Mouse (Mus musculus): ENCODE data around the gene Neurod1.

Gene Neurod1

DNA sequence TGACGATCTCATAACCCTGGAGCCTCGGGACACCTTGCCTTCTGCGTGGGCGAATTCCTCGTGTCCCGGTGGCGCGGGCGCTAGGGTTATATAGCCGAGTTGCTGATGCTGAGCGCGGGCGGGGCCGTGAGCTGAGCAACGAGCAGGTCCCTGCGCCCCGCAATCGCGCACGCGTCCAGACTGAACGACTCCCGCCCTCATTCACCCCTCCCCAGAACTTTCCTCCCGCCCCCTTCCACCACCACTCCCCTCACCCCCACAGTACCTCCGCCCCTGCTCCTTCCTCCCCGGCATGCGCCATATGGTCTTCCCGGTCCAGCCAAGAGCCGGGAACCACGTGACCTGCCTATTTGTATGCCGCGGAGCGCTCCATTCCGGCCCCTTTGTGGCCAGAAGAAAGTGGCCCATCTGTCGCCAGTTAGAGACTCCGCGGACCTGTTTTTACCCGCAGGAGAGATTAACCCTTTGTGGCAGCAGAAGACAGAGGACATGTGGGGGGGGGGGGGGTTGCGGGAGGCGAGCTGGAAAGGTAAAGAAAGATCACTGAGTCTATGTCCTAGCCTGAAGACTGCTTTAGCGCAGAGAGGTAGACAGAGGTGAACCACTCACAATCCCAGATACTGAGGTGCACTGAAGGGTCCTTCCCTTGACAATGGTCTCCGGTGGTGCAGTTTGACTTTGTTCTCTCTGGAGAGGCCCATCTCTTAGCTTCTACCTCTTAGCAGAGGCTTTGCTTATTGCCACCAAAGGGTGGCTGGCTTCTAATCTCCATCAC, at the start of gene Neurod1, which contains the start of gene Cerkl:
Neurod1 (minus strand) TSS at position 177 of the 775 bp plus-strand sequence.
Cerkl (minus strand) TSS at position 211 of the 775 bp plus-strand sequence.
- CTCF ChIA-PET, result no interaction called here

DNA sequence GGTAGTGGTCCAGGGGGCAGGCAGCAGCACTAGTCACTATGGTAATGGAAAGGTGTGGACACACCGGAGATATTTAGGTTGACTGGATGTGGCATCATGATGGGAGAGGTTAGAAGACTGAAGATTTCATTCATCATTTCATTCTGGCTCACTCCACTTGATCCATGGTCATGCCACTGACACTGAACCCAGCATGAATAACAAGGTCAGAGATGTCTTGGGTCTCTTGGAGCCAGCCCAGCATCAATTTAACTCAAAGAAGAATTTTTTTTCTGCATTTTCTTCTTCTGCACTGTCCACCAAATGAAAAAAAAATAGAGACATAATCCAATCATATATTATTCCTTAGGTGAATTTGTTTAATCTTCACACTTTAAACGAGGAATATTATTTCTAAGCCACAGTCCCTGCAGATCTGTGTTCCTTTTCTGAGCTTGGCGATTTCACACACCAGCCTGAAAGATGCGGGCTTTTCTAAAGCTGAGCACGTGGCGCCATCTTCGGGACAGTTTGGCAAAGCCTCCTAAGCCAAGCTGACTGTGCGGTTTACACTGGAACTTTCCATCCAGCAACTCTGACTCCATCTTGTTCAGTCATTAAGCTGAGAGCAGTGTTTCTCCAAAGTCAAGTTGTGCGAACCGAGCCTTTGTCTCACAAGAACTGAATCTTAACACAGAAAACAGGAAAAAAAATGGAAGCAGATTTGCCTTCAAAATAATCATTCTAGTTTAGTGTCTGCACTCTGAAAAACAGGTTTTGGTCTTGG, 42.6 kb upstream of the Neurod1 start:
- CTCF ChIA-PET, result no interaction called here

DNA sequence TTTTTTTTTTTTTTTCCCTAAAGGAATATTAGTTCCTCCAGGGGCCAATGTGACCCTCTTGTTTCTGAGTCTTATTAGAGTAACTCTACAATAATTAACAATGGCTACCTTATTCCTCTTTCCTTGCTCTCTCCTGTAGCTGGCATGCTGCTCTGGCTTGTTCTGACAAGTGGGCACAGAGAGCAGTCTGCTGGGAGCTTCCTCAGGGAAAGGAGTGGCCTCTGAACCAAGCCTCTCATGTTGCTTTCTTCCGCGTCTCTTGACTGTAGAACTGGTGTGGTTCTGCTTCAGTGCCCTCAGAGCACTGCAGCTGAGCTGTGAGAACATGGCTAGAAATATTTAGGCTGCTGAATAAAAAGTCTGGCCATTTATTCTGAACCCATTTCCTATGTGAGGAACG, 28.6 kb upstream of the Neurod1 start:
- CTCF ChIA-PET, result no interaction called here

DNA sequence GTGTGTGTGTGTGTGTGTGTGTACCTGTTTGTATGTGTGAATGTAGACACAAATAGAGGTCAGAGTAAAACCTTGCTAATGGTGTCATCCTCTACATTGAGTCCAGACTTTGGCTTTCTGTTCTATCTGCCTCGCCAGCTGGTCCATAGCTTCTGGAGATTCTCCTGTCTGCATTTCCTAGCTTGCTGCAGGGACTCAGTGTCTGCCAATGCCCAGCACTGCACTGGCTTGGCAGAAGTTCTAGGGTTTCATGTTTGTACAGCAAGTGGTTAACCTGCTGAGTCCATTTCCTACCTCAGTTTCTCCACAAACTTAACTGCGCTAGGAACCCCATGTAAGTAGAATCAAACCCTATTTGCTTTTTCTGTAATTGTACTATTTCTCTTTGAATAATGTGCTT, 26.0 kb upstream of the Neurod1 start:
- CTCF ChIA-PET, result no interaction called here

DNA sequence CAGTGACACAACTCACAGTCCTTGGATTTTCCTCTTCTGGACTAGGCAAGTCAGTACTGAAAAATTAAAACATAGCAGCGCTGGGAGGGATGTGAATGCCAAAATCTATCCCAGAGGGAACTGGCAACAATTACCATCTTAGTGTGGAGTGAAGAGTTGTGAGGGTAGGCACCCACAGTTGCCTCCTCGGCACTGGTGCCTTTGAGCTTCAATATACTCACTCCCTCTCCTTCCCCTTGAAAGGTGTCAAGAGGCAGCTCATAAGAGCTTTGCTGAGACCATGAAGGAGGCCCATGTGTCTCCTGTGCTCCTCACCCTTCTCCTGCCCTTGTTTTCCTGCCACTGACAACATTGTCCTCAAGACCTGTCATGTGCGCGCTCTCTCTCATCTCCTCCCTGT, 5.9 kb upstream of the Neurod1 start:
- CTCF ChIA-PET, result no interaction called here

DNA sequence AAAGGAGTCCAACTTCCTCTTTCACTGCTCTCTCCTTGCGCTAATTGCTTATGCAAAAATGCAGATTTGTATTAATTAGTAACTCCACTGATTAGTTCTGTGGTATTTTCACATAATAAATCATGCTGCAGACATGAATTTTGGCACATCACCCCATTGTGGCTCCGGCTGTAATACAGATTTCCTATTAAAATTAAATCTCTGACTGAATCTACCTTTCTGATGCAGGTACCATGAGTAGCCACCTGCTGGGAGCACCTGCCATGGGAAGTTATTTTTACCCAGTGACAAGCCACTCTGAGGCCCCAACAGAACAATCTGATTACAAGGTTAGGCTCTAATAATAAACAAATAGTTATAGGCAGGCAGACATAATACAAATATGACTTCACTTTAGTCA, 5.3 kb upstream of the Neurod1 start:
- CTCF ChIA-PET, result no interaction called here

DNA sequence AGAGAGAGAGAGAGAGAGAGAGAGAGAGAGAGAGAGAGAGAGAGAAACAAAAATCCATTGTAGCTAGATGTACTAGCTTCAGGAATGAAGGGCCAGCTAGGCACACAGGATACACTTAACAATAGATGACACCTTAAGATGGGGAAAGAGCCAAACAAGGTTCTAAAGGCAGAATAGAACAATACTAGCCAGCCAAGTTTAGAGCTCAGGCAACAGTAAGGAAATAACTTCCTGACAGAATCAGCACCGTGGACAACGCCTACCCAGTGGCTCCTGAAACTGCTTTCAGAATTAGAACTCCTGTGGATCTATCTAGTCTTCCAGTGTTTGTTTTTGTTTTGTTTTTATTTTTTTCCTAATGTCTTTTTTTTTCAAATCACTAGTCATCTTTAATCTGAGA, 4.0 kb upstream of the Neurod1 start:
- CTCF ChIA-PET, result no interaction called here

DNA sequence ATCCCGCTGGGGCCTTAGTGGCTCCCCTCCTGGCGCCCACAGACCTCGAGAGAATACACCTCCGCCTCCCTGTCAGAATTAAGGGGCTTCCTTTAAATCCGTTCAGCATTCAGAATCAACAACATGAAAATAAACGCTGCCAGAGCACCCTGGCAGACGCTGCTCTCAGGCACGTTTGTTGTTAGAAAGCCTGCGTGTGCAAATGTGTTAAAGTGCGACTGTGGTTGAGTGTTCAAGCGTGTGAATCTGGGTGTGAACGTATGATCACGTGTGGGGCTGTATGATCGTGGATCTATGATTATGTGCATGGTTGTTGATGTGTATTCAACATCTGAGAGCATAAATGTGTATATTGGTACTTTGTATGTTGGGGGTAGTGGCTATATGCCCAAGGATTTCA, 3.6 kb upstream of the Neurod1 start:
- CTCF ChIA-PET, result no interaction called here

DNA sequence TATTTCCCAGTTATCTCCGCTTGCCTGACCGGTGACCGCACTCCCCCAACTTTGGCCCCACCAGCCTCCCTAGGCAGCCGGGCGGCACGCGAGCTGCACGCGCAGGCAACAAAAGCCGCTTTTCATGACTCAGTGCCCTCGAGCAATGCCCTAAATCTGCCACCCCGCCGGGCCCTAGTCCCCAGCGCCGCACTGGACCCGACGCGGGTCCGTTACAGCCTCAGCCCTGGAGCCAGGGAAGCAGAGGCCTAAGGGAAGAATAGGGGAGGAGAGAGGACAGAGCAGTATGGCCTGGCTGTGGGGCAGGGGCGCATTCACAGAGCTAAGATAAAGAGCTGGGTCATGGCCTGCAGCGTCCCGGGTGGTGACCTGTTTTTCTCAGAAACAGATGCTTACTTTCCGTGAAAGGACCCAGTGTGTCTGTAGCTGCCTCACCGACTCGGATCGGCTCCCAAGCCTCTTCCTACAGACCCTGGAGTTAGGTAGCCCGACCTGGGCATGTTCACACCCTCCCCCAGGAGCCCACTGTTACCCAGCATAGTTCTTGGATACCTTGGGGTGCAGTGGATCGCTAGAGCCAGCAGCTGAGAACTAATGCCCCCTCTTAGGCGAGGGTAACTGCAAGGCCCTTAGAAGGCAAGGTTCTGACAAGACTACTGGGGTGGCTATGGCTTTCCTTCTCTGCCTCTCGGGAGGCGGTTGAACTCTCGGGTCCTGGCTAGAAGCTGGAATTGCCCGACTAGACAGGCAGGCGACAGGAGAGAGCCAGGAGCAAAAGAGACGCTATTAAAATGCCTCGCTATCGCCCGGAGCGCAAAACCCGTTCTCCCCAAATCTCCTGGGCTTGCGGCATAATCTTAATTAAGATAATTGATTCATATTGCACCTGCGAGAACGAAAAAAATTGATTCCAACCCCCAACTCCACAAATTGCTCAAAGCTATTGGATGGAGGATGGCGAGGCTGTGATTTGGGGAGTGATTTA, 2.8 kb upstream of the Neurod1 start:
- CTCF ChIA-PET, result no interaction called here

DNA sequence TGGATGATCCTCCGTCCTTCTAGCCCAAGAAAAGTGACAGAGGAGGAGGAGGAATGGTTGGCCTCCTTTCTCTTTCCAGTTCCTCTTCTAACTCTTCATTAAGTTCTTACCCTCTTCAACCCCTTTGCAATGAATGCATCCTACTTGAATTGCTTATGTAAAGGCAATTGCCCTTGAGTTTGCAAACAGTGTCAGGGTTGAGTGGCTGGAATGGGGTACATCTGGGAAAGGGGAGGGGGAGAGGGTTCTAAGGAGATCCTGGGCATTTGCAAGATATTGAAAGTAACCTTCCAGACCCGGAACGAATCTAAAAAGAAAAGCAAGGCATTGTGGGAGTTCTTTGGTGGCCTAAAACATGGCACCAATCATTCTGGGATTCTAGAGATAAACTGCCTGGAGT, 1.4 kb upstream of the Neurod1 start:
- CTCF ChIA-PET, result no interaction called here

DNA sequence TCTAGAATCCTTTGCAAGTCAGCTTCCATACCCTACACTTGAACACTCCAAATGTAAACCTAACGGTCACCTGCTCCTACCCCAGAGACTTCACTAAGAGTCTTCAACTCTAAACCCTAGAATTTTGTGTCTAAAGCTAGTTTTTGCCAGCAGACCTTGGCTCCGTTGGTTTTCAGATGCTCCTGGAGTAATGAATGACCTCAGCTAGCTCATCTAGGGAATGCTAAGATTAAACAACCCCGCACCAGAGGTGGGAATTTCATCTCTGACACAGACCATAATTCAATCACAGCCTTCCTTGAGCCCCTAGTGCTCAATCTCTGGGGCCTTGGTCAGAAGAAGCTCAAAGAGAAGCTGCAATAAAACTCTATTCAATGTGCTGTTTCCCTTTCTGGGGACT, 883 bp upstream of the Neurod1 start:
- CTCF ChIA-PET, result no interaction called here

DNA sequence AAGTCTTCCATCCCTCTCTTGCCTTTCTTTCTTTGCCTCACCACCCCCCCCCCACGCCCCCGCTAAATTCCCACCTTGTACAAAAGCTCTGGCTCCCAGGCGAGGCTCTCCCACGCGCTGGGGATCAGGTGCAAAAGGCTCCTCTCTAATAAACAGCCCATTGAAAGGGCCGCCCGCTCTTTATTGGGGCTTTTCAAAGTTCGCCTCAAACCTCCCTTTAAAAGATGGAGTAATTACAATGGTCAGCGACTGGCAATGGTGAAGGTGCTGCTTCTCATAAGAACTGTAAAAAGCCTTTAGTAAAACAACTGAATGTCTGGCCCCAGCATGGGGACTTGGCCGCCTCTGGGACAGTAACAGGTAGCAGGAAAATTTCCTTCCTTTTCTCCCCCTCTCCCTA, 905 bp downstream of the Neurod1 start:
- CTCF ChIA-PET, result no interaction called here

DNA sequence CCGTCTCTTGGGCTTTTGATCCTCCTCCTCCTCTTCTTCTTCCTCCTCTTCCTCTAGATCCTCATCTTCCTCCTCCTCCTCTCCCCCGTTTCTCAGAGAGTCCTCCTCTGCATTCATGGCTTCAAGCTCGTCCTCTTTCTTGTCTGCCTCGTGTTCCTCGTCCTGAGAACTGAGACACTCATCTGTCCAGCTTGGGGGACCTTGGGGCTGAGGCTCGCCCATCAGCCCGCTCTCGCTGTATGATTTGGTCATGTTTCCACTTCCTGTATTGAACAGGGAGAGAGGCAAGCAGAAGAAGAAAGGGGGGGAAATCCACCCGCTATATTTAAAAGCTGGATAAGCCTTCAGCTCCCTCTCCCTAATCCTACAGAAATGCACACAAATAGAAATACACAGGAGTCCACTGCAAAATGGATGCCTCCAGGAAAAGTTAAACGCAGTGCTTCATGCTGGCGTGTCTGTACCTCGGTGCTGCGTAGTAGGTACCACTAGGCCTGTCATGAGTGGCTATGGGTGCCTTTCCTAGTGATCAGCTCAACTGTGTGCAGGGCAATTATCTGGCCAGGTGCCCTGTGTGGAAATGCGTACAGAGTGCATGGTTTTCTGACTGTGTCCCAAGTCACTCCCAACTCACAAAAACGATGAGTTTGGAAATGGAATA, 1.6 kb downstream of the Neurod1 start:
- CTCF ChIA-PET, result no interaction called here

DNA sequence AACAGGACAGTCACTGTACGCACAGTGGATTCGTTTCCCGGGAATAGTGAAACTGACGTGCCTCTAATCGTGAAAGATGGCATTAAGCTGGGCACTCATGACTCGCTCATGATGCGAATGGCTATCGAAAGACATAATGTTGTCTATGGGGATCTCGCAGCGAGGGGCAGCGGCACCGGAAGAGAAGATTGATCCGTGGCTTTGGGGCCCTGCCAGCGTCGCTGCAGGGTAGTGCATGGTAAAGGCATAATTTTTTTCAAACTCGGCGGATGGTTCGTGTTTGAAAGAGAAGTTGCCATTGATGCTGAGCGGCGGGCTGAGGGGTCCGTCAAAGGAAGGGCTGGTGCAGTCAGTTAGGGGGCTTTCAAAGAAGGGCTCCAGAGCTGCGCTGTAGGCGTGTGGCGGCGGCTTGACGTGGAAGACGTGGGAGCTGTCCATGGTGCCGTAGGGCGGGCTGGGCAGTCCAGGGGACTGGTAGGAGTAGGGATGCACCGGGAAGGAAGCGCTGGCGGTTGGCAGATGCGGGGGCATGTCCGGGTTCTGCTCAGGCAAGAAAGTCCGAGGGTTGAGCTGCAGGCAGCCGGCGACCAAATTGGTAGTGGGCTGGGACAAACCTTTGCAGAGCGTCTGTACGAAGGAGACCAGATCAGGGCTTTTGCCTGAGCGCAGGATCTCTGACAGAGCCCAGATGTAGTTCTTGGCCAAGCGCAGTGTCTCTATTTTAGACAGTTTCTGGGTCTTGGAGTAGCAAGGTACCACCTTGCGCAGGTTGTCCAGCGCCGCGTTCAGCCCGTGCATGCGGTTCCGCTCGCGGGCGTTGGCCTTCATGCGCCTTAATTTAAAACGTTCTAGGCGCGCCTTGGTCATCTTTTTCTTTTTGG, 2.4 kb downstream of the Neurod1 start:
- CTCF ChIA-PET, result interaction anchor here (0.5 kb wide), 1 partner anchor 25 kb away, joined by 4 read pairs; no protein-coding TSS in a partner anchor

DNA sequence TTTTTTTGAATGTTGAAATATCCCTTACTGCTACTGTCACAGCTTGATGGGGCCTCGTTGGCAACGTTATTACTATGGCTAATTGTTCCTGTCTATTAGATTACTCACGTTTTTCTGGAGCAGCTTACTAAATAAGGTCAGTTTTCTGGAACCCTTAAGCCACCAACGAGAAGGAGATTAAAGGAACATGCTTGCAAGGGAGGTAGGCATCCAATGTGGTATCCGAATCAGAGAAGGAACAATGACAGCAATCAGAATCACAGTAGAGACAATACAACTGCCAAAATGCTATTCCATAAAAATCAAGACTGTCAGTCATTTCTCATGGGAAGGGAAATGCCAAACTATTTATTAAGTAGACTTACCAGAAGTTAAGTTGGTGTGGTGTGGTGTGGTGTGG, 5.1 kb downstream of the Neurod1 start:
- CTCF ChIA-PET, result no interaction called here

DNA sequence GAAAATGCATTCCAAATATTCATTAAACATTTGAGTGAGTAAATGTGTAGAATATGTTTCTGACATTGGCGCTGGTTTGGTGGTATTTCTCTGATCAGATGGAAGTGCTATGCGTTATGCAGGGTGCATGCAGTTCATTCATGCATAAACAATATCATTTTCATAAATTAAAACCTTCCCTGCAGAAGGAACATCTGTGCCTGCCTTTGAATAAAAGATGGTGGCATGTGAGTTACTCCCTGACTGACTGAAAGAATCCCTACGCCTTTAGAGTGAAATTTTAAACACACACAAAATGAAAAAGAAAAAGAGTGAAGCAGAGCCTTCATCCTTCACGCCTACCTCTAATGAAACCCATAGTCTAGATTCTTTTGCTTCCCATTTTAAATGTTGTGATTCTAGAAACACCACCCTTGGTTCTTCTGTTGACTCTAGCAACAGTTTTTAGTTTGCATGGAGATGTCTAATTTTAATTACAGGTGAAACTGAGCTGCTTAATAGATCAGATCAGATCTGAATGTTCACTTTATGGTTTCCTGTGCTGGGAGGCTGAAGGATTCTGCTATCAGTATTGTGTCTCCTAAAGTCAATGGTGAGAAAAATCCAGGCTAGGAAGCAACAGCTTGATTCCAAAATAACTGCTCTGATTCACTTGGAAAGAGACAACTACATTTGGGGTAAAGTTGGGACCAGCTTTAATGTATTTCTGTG, 5.7 kb downstream of the Neurod1 start:
- CTCF ChIA-PET, result no interaction called here

DNA sequence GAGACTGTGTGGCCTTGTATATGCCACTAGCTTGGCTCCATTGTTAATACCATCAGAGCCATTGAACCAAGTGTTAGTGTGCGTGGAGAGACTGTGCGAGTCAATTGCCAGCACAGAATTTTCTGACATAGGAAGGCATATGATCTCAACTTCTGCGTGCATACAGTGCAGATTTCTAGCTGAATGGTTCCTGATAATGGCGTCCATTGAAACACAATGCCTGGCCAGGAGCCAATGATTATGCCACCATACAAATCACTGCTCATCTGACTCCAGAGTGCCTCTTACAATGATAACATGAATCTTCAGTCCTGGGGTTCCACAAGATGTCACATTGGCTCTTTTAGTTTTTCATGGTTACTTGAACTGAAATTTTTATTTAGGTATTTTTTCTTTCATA, 7.2 kb downstream of the Neurod1 start:
- CTCF ChIA-PET, result no interaction called here

DNA sequence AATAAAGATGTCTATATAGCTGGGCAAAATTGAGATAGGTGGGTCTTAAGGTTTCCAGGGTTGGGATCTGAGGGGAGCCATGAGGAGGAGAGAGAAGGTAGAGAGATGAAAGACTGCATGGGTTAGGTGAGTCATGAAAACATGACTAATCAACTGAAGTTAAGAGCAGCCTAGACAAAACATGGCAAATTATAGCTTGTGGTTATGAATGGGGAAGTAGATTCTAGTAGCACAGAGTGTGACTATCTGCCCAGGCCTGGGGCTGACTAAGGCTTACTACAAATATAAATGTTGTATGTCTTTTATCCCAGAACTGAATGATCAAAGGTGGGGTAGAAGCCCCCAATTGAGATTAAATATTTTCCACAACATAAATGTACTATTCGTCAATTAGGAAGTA, 9.4 kb downstream of the Neurod1 start:
- CTCF ChIA-PET, result no interaction called here

DNA sequence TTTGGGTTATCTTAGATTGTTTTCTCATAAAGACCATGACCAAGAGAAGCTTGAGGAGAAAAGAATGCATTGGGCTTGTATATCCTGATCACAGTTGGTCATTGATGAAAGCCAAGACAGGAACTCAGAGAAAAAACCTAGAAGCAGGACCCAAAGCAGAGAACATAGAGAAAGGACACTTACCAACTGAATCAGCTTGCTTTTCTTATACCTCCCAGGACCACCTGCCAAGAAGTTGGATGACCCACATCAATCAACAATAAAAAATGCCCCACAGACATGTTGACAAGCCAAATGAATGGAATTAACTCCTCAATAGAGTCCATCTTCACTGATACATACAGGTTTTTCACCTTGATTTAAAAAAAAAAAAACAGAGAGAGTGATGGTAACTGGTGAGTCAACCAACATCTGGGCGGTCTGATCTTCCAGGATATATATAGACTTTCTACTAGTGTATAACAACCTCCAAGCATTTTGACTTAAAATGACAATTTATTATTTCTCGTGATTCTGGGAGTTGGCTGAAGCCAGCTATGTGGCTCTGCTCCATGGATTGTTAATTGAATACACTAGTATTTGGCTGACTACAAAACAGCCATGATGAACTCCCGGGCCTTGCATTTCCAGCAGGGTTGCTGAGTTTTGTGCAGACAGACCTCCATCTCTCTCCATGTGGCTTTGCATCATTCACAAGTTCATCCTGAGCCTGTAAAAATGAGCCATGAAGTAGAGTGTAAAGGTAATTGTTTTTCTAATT, 12.5 kb downstream of the Neurod1 start:
- CTCF ChIA-PET, result no interaction called here
